Mouse (Mus musculus): ENCODE results near the gene Carmil1. TPM values are rescaled to one million over a fixed set of nuclear protein-coding genes. Genes with fewer than 3 reads are reported as not detected.

The Carmil1 gene
- total RNA-seq, 2 experiments from 2014 or later = 2.3 to 2.8 TPM

DNA sequence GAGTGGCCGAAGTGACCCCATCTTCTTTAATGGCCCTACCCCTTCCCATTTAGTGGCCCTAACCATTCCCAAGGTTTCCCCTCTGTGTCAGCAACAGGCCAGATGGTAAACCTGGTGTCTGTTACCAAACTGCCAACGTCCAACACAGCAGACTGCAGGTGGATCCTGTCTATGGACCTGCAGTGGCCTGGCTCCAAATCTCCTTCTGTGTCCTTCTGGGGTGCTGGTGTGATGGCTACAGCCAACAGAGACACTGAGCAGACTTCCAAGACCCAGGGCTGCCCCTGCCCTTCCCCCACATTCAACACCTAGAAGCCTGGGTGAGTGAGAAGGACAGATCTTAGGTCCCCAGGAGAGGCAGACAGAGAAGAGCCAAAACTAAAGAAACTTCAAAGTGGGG is 93.6 kb downstream of the Carmil1 start:
- intact Hi-C loops (cut with DNase I) = no loop called here
- H3K4me3 ChIP-seq = no peak overlapping the region

DNA sequence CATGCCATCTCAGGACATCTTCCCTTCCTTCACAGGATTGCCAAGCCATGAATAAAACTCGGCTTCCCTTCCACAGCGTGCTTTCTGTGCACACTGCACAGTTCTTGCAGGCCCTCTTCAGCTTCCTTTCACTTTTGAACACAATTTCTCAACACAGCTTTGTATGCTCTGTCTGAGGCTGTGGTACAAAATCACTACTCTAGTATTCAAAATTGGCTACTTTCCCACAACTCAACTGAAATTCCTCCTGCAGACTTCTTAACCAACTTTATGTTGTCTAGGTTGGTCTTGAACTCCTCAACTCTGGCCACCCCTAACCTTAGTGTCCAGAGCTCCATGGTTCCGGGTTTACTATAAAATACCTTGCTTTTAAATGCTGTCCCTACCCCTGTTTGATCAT is 95.0 kb downstream of the Carmil1 start:
- Histone ChIP-seq H3K4me3 (no peak overlapping the region), H3K27ac (no peak overlapping the region)
- TF ChIP-seq CTCF (IDR thresholded peaks at IDR 0.05) = no peak
- intact Hi-C loops (cut with DNase I) = no loop called here
- no peak for DNase-seq

More for the DNA sequence above, 93.6 kb downstream of the Carmil1 start:
- no peak overlapping the region for H3K27ac ChIP-seq
- TF ChIP-seq CTCF (IDR thresholded peaks at IDR 0.05) = no peak
- DNase-seq = no peak

DNA sequence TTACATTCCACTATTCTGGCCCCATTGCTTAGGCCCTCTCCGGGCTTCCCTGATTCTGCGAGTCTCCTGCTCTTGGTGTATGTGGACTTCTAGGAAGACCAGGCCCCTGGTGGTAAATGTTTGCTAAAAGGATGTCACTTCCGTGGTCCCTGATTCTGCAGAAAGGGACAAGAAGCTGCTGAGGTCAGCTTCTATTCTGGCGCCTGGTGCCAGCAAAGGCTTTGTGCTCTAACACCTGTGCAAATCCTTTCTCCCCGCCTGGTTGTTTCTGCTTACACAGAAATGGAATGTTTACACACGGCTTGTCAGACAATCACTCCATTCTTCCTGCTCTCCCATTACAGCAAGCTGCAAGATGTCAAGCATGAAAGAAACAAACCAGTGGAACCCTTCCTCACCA is 97.7 kb downstream of the Carmil1 start:
- H3K4me3 ChIP-seq = no peak overlapping the region
- intact Hi-C loops (cut with DNase I) = no loop called here
- DNase-seq = no peak
- no peak for TF ChIP-seq CTCF (IDR thresholded peaks at IDR 0.05)
- no peak overlapping the region for H3K27ac ChIP-seq

DNA sequence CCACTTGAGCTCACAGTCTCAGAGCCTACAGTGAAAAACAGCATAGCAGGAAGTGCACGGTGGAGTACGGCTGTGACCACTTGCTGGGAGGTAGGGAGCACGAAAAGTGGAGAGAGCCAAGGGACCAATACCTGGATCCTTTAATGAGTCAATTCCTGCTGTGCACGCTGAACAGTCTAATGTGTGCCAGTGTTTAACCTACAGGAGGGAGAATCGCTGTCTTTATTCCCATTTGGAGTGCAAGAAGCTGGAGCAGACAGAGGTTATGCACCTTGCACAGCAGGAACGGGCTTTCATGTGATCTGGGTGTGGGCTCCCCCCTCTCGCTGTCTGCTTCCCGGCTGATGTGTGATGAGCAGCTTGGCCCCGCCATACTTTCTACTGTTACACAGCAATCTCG is 101.1 kb downstream of the Carmil1 start:
- DNase-seq = no peak
- no peak for TF ChIP-seq CTCF (IDR thresholded peaks at IDR 0.05)
- H3K27ac ChIP-seq = no peak overlapping the region
- no peak overlapping the region for H3K4me3 ChIP-seq
- intact Hi-C loops (cut with DNase I) = no loop called here

DNA sequence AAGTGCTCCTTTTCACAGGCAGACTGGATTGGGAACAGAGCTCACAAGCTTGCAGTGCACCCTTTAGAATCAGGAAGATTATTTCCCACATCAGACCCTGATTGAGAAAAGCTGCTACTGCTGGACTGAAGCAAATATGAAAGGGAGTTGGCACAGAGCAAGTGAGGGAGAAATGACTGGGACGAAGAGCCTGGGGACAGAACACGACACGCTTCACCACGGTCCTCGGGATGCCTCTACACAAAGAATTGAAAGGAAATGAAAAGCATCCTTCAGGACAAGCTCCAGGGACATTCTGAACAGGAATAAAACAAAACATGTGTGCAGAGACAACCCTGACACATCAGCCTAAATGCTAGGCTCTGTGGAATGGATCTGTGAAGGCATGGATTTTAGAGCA is 103.0 kb downstream of the Carmil1 start:
- H3K4me3 ChIP-seq = no peak overlapping the region
- intact Hi-C loops (cut with DNase I) = no loop called here
- no peak overlapping the region for H3K27ac ChIP-seq
- no peak for TF ChIP-seq CTCF (IDR thresholded peaks at IDR 0.05)
- DNase-seq = no peak

DNA sequence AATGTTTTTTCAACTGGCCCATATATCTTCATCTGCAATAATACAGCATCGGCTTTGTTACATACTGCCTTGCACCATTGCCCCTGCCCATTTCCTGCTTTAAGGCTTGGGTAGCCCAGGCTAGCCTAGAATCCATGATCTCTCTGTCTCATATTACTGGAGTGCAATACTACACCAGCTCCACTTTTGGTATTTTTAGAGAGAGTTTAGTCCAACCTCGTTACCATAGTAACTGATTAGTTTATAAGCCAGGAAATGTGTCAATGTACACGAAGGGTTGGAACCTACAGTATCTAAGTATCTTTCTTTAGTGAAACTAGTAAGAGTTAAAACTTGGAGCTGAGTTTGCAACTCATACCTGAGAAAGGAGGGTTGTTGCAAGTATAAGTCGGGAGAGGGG is 103.8 kb downstream of the Carmil1 start:
- DNase-seq = no peak
- no peak overlapping the region for H3K4me3 ChIP-seq
- no peak overlapping the region for H3K27ac ChIP-seq
- TF ChIP-seq CTCF (IDR thresholded peaks at IDR 0.05) = no peak
- intact Hi-C loops (cut with DNase I) = no loop called here

DNA sequence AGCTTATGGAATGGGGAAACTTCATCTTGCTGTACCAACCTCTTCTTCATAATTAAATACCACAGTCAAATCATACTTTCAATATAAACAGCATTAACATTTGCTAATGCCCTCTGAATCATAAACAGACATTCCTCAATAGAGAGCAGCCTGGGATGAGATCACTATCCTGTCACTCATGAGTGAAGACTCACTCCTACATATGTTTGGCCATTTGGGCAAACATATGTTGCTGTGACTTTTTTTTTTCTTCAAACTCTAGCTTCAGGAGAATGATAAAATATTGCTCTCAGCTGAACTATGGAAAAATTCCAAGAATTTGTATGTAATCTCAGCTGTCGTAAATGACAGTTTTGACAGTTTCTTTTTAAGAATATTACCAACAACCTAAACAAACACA is 110.9 kb downstream of the Carmil1 start:
- Histone ChIP-seq H3K4me3 (no peak overlapping the region), H3K27ac (no peak overlapping the region)
- DNase-seq = no peak
- intact Hi-C loops (cut with DNase I) = no loop called here
- no peak for TF ChIP-seq CTCF (IDR thresholded peaks at IDR 0.05)

DNA sequence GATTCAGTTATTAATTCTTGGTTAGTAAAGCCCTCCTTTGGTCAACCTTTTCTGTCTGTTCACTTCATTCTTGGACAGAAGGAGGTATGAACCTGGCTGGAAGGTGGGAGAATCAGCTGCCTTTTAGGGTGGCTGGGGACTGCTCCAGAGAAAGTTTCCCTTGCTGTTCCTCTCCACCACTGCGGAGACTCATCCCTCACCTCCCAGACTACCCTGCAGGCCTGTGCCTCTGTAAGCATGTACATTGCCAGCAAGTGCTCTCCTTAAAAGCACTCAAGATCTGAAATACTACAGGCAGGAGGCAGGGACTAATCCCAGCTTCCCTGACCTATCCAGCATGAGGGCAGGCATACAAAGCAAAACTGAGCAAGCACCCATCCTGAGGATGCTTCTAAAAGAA is 117.2 kb downstream of the Carmil1 start:
- no peak overlapping the region for H3K27ac ChIP-seq
- no peak for DNase-seq
- intact Hi-C loops (cut with DNase I) = no loop called here
- TF ChIP-seq CTCF (IDR thresholded peaks at IDR 0.05) = no peak
- H3K4me3 ChIP-seq = no peak overlapping the region

DNA sequence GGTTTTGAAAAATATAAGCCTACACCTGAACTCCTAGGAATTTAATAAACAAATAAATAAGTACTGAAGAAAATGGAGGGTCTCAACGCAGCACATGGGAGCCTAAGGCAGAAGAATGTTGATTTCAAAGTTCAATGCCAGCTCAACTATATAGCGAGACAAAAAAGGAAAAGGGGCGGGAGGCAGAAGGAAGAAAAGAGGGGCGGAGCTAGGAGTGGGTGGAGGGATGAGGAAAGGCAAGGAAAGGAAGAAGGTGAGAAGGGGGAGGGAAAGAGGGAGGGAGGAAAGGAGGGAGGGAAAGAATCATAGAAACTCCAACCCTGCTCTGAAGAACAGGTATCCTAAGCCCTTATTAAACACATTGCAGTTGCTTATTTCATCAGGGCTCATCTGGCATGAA is 119.5 kb downstream of the Carmil1 start:
- intact Hi-C loops (cut with DNase I) = no loop called here
- Histone ChIP-seq H3K4me3 (no peak overlapping the region), H3K27ac (no peak overlapping the region)
- no peak for TF ChIP-seq CTCF (IDR thresholded peaks at IDR 0.05)
- no peak for DNase-seq

DNA sequence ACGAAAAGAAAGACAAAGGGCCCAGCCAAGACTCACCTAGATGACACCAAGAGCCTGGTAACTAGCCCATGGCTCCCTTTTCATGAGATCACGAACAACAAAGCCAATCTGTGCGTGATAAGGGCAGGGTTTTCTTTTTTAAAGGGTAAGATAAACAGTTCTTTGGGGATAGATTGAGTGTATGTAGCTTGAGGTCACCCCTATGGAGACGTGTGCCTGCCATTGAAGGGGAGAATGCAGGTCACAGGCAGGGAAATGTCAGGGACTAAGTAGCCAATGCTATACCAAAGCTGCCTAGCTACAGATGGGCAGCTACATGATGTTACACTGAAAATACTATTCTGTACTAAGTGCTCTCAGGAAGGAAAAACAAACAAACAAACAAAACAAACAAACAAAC is 120.6 kb downstream of the Carmil1 start:
- intact Hi-C loops (cut with DNase I) = no loop called here
- no peak for TF ChIP-seq CTCF (IDR thresholded peaks at IDR 0.05)
- no peak overlapping the region for H3K4me3 ChIP-seq
- no peak for DNase-seq
- no peak overlapping the region for H3K27ac ChIP-seq

DNA sequence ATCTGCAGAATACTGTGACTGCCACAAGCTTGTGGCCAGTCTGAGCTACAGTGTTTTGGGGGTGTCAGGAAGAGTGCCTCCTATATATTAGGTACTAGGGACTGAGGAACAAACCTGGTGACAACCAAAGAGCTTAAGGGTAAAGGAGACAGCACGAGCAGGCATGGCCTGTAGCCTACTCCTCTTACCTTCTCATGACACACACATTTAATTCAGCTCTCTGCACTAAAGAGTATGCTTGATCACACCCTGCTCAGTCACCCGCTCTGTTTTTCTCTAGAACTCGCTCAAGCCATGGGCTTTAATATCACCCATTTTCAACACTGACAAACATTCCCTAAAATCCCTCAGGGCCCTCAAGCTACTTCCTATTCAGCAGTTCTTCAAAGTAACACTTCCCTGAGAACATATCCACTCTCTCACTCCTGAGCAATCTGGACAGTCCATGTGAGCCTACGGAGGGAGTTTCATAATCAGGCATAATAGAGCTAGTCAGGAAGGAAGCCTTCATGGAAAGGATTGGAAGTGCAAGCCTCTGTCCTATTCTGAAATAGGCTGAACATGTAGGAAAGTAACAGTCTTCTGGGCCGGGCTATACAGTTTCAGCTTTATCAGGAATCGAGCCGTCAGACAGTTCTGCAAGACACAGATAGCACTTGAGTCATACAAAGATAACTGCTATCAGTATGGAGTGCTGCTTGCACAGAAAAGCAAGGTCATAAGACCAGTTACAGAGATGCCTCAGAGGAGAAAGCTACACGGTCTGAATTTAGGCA is 121.2 kb downstream of the Carmil1 start:
- H3K4me3 ChIP-seq = no peak overlapping the region
- DNase-seq = no peak
- TF ChIP-seq CTCF (IDR thresholded peaks at IDR 0.05) = no peak
- no peak overlapping the region for H3K27ac ChIP-seq
- intact Hi-C loops (cut with DNase I) = no loop called here

DNA sequence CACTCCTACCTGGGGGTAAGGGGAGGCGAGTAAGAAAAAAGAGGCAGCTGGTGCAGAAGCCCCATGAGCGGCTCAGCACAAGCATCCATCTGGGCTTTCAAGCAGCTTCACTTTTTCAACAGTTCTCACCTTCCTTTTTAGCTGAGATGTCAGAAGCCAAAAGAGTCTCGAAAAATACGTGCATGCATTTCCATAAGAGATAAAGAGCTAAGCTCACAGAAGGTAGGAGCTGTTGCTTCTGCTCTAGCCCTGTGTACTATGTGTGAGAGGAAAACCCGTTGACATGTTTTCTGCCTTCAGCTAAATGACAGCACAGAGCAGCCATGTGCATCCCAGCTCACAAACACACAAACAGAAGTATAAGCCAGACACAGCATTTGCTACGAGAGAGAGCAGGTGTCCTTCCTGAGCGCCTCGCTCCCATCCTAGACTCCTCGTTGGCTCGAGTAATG is 123.0 kb downstream of the Carmil1 start:
- intact Hi-C loops (cut with DNase I) = no loop called here
- TF ChIP-seq CTCF (IDR thresholded peaks at IDR 0.05) = no peak
- Histone ChIP-seq H3K27ac (no peak overlapping the region), H3K4me3 (no peak overlapping the region)
- DNase-seq = no peak

DNA sequence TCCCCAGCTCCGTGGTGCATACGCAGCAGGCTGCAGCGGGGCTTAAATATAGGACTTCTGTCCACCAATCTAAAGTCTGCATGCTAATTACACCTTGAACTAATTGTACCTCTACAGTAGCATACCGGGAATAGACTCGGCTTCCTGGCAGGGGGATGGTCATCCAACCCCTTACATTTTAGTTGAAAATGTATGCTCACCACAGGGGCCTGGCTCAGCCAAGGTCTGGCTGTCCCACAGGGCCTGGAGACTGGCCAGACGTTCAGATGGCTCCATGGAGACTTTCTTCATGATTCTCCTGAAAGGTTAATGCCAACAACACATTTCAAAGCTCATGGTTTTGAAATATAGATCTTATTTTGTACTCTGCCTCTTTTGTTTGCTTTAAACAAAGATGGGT is 125.4 kb downstream of the Carmil1 start:
- no peak for DNase-seq
- TF ChIP-seq CTCF (IDR thresholded peaks at IDR 0.05) = no peak
- no peak overlapping the region for H3K27ac ChIP-seq
- H3K4me3 ChIP-seq = no peak overlapping the region
- intact Hi-C loops (cut with DNase I) = no loop called here

Measured in gastrocnemius, adult 2 months (tissue).